Mouse (Mus musculus): ENCODE results near the gene Mfng.

Mfng gene

GRCm38 (mm10) chr15:78712335-78713258, 60.7 kb downstream of the Mfng start:
- peak; percentile 33 to 45 for DNase-seq

- DNase-seq: no peak
These were observed 61.3 kb downstream of the Mfng start for GRCm38 (mm10) chr15:78711935-78712334.

GRCm38 (mm10) chr15:78710634-78711033, 62.6 kb downstream of the Mfng start:
- DNase-seq: no peak

- DNase-seq: no peak
These were observed 63.5 kb downstream of the Mfng start for GRCm38 (mm10) chr15:78709767-78710166.

GRCm38 (mm10) chr15:78706630-78707029, 66.6 kb downstream of the Mfng start:
- no peak for DNase-seq

Data from kidney, postnatal 25 days (tissue).